Mouse (Mus musculus): ENCODE results near the gene Gabrr1. TPM values are rescaled to one million over a fixed set of nuclear protein-coding genes. Genes with fewer than 3 reads are reported as not detected.

The Gabrr1 gene
- total and polyA plus RNA-seq, 2 experiments from 2014 or later, result 0.21 to 0.61 TPM

DNA sequence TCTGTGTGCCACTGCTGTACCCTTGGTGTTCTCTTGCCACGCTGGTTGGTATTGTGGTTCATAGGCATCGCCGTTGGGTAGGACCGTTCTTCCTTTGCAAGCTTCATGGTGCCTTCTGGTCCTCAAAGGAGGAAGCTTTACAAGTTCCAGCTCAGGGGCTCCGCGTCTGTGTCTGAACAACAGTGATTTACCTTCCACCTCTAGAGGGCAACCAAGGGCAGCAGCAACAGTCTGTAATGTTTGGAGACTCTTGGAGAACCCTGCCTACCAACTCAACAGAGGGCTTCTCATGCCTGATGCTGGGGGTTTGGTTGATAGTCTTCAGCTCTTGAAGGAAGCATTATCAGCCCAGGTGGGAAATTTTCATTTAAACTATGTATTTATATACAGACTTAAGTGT, 7.8 kb upstream of the Gabrr1 start:
- Histone ChIP-seq H3K4me2 (ENCODE audit: low read depth, low read length) (no peak overlapping the region), H3K36me3 (ENCODE audit: insufficient read depth, low read length) (no peaks in the 10 kb centered on the region), H3K9me3 (ENCODE audit: low read length) (no peaks in the 10 kb centered on the region), H3K27me3 (ENCODE audit: insufficient read depth, low read length) (no peaks in the 10 kb centered on the region), H3K4me3 (ENCODE audit: low read length) (no peak overlapping the region), H3K4me1 (ENCODE audit: insufficient read depth, low read length) (no peaks in the 10 kb centered on the region), H3K27ac (no peak overlapping the region), H3K9ac (replicated peaks; ENCODE audit: low read length) (no peak overlapping the region)
- 76% methylated on average over 6 of the region's 6 CpGs for WGBS
- DNase-seq (ENCODE audit: low spot score), result peak; percentile 43
- ATAC-seq, result 0 out of 2 replicates have a peak, but pooled peaks have one; percentile 51
- peak; percentile 63 for TF ChIP-seq CTCF (IDR thresholded peaks at IDR 0.05; ENCODE audit: low read depth)

DNA sequence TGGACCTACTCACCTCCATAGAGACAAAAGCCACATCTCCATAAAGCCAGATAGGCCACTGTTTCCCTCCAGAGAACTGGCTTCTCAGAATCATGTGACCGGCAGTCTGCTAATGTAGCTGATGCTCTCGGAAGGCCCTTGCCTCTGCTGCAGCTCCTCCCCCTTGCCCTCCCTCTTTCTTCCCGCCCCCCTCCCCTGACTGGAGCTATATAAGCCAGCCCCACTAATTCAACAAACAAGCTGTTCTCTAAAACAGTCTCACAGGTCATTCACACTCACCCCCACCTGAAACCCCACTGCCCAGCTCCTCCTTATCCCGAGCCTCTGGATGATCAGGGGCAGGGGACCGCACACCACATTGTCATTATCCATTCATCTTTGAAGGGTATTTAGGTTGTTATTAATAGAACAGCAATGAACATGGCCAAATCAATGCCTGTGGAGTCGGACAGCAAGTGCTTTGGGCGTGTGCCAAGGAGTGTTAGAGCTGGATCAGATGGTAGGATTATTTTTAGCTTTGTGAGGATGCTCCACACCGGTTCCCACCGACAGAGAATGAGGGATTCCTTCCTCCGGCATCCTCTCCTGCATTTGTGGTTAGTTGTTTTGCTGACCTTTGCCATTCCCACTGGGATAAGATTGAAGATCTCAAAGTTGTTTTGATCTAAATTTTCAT, 6.8 kb upstream of the Gabrr1 start:
- Histone ChIP-seq H3K4me2 (ENCODE audit: low read depth, low read length) (no peak overlapping the region), H3K9me3 (ENCODE audit: low read length) (0 out of 2 replicates have a peak, but pooled peaks cover 2% of the 10 kb centered on the region), H3K27ac (no peak overlapping the region; the same call in 1 of the 2 replicates), H3K36me3 (ENCODE audit: insufficient read depth, low read length) (no peaks in the 10 kb centered on the region), H3K9ac (replicated peaks; ENCODE audit: low read length) (no peak overlapping the region), H3K27me3 (ENCODE audit: insufficient read depth, low read length) (no peaks in the 10 kb centered on the region), H3K4me1 (ENCODE audit: insufficient read depth, low read length) (no peaks in the 10 kb centered on the region), H3K4me3 (ENCODE audit: low read length) (no peak overlapping the region)
- DNase-seq (ENCODE audit: low spot score) (peak; percentile 79), ATAC-seq (peak; percentile 74)
- WGBS, result 51% methylated on average over 10 of the region's 10 CpGs
- no peak for TF ChIP-seq CTCF (IDR thresholded peaks at IDR 0.05; ENCODE audit: low read depth)

DNA sequence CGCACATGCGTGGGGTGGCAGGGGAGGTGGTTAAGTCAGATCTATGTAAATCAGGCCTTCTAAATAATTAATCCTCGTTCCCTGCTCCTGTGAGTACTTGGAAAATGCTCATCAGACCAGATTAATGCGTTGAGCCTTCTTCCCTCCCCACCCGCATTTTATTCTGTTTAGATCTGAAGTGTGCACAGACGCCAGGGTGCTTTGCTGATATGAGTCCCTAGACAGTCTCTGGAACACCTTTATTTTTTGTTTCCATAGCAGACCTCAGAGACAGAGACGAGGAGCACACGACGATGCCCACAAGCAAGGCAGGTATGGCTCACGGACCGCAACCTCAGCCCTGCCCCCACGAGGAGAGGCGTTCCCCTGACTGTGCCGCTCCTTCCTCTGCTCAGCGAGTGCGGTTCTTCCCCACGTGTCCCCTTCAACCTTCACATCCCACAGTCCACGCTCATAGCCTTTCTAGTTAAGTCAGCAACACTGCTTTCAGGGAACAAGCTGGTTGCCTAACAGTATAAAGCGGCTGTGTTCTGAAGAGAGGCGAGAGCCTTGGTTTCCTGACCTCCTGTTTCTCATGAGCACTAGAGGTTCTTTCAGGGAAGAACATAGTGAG, 14.5 kb downstream of the Gabrr1 start:
- H3K36me3 ChIP-seq (ENCODE audit: insufficient read depth, low read length), result no peaks in the 10 kb centered on the region
- TF ChIP-seq CTCF (IDR thresholded peaks at IDR 0.05; ENCODE audit: low read depth), result no peak
- no peak overlapping the region for H3K27ac ChIP-seq
- no peaks in the 10 kb centered on the region for H3K27me3 ChIP-seq (ENCODE audit: insufficient read depth, low read length)
- DNase-seq (ENCODE audit: low spot score), result peak; percentile 1
- no peak overlapping the region for H3K9ac ChIP-seq (replicated peaks; ENCODE audit: low read length)
- peak overlapping the region; percentile 39 for H3K4me2 ChIP-seq (ENCODE audit: low read depth, low read length)
- no peaks in the 10 kb centered on the region for H3K4me1 ChIP-seq (ENCODE audit: insufficient read depth, low read length)
- 47% methylated on average over 20 of the region's 20 CpGs for WGBS
- no peak overlapping the region for H3K4me3 ChIP-seq (ENCODE audit: low read length)
- peak; percentile 30; the same call in 1 of the 2 replicates for ATAC-seq
- H3K9me3 ChIP-seq (ENCODE audit: low read length), result no peaks in the 10 kb centered on the region

DNA sequence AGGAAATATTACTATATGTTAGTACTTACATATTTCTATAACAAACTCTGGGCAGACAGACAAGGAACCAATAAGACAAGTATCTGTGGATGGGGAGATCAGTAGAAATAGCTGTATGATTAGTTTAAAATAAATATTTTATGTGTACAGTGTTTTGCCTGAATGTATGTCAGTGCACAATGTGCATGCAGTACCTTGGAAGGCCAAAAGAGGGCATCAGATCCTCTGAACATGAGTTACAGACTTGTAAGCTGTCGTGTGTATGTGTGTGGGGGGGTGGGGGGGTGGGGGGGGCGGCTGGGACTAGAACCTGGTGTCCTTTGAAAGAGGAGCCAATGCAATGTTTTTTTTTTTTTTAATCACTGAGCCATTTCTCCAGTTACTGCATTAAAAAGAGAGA, 15.5 kb downstream of the Gabrr1 start:
- H3K9ac ChIP-seq (replicated peaks; ENCODE audit: low read length), result no peak overlapping the region
- H3K4me1 ChIP-seq (ENCODE audit: insufficient read depth, low read length), result no peaks in the 10 kb centered on the region
- H3K4me2 ChIP-seq (ENCODE audit: low read depth, low read length), result no peak overlapping the region
- no peaks in the 10 kb centered on the region for H3K27me3 ChIP-seq (ENCODE audit: insufficient read depth, low read length)
- H3K9me3 ChIP-seq (ENCODE audit: low read length), result no peaks in the 10 kb centered on the region
- H3K4me3 ChIP-seq (ENCODE audit: low read length), result no peak overlapping the region
- ATAC-seq (peak; percentile 50; the same call in 1 of the 2 replicates), DNase-seq (ENCODE audit: low spot score) (peak; percentile 83)
- no peak overlapping the region for H3K27ac ChIP-seq
- WGBS, result 19% methylated on average over 2 of the region's 2 CpGs
- no peaks in the 10 kb centered on the region for H3K36me3 ChIP-seq (ENCODE audit: insufficient read depth, low read length)
- peak; percentile 73 for TF ChIP-seq CTCF (IDR thresholded peaks at IDR 0.05; ENCODE audit: low read depth)

DNA sequence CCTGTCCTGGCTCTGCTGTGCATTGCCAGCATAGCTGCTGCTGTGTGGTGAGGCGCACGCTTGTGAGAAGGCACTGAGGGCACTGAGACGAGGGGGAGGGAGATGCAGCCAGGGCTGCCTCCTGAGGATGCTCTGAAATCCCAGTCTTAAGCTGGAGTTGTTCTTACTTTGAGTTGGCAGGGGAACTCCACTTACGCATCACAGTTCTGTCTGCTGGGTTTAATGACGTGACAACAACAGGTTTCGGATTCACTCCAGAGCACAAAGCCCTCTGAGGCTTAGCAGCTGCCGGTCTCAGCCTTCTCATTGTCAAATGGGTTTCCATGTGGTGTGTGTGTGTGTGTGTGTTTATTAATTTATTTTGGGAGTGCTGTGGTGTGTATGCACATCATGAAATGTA, 16.8 kb downstream of the Gabrr1 start:
- no peak overlapping the region for H3K4me3 ChIP-seq (ENCODE audit: low read length)
- H3K27me3 ChIP-seq (ENCODE audit: insufficient read depth, low read length), result no peaks in the 10 kb centered on the region
- H3K27ac ChIP-seq, result no peak overlapping the region
- DNase-seq (ENCODE audit: low spot score) (no peak), ATAC-seq (no peak)
- no peaks in the 10 kb centered on the region for H3K36me3 ChIP-seq (ENCODE audit: insufficient read depth, low read length)
- no peaks in the 10 kb centered on the region for H3K9me3 ChIP-seq (ENCODE audit: low read length)
- no peak for TF ChIP-seq CTCF (IDR thresholded peaks at IDR 0.05; ENCODE audit: low read depth)
- WGBS, result 45% methylated on average over 7 of the region's 7 CpGs
- no peak overlapping the region for H3K4me2 ChIP-seq (ENCODE audit: low read depth, low read length)
- H3K9ac ChIP-seq (replicated peaks; ENCODE audit: low read length), result no peak overlapping the region
- H3K4me1 ChIP-seq (ENCODE audit: insufficient read depth, low read length), result no peaks in the 10 kb centered on the region

DNA sequence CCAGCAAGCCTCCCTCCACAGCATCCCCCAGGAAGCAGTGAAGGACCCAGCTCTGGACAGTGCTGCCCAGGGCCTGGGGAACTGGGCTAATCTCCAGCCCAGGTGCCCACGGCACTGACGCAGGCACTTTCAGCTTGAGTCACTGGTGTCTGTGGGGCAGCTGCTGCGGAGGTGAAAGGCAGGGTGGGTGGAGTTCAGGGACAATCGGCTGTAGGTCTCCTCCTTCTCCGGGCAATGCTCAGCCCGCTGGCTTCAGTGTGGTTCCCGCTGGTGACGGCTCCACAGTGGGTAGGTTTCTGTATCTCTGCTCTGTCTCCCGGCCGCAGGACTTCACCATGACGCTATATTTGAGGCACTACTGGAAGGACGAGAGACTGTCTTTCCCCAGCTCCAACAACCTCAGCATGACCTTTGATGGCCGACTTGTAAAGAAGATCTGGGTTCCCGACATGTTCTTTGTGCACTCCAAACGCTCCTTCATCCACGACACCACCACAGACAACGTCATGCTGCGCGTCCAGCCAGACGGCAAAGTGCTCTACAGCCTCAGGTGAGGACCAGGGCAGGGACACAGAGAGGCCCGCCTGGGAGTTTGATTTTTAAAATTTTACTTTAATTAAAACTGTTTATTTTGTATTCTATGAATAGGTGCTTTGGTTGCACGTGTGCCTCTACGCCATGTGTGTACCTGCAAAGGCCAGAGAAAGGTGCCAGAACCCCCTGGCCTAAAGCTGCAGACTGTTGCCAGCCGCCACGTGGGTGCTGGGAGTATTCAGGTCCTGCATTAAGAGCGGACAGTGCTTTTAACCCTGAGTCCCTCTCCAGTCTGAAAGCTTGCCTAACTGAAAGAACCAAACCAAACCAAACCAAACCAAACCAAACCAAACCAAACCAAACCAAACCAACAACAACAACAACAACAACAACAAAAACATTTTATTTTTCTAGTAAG, 20.0 kb downstream of the Gabrr1 start:
- WGBS, result 83% methylated on average over 26 of the region's 26 CpGs
- Histone ChIP-seq H3K9ac (replicated peaks; ENCODE audit: low read length) (no peak overlapping the region), H3K4me3 (ENCODE audit: low read length) (no peak overlapping the region), H3K27ac (no peak overlapping the region), H3K4me2 (ENCODE audit: low read depth, low read length) (no peak overlapping the region), H3K36me3 (ENCODE audit: insufficient read depth, low read length) (no peaks in the 10 kb centered on the region), H3K27me3 (ENCODE audit: insufficient read depth, low read length) (no peaks in the 10 kb centered on the region), H3K9me3 (ENCODE audit: low read length) (no peaks in the 10 kb centered on the region), H3K4me1 (ENCODE audit: insufficient read depth, low read length) (no peaks in the 10 kb centered on the region)
- DNase-seq (ENCODE audit: low spot score), result no peak
- no peak for TF ChIP-seq CTCF (IDR thresholded peaks at IDR 0.05; ENCODE audit: low read depth)
- ATAC-seq, result no peak
